Mouse (Mus musculus): ENCODE measurements around the gene Rcn1.

Gene Rcn1

GRCm38 (mm10) chr2:105337171-105337875 lies 61.8 kb downstream of the Rcn1 start:
- no peak for DNase-seq (ENCODE audit: low spot score in 2 of 2)

GRCm38 (mm10) chr2:105336314-105337027 lies 62.6 kb downstream of the Rcn1 start:
- DNase-seq (ENCODE audit: low spot score in 2 of 2) = no peak

All from frontal cortex, postnatal 36 days (tissue).